Mouse (Mus musculus): ENCODE results near the gene Ifi206. TPM values are rescaled to one million over a fixed set of nuclear protein-coding genes. Genes with fewer than 3 reads are reported as not detected.

Ifi206 gene
- polyA plus RNA-seq, 1 experiment from 2014 or later, result 0.09 TPM

GRCm38 (mm10) chr1:173456139-173456754, 34.6 kb downstream of the Ifi206 start:
- ATAC-seq (ENCODE audit: insufficient number of reproducible peaks, insufficient read depth, low FRiP score, low read depth), result peak; percentile 72; the same call in 1 of the 2 replicates
- Histone ChIP-seq H3K27me3 (ENCODE audit: control insufficient read depth, insufficient read depth, low read length) (no peaks in the 10 kb centered on the region), H3K4me3 (ENCODE audit: low read depth, low read length) (no peak overlapping the region), H3K9me3 (ENCODE audit: control insufficient read depth, low read depth, low read length) (no peaks in the 10 kb centered on the region), H3K36me3 (ENCODE audit: control insufficient read depth, insufficient read depth, low read length) (no peaks in the 10 kb centered on the region), H3K4me2 (replicated peaks; ENCODE audit: low read depth, low read length) (no peak overlapping the region), H3K9ac (replicated peaks; ENCODE audit: low read depth, low read length) (no peak overlapping the region), H3K27ac (ENCODE audit: low read length) (no peak overlapping the region), H3K4me1 (ENCODE audit: control insufficient read depth, insufficient read depth, low read length) (no peaks in the 10 kb centered on the region)
- 50% methylated on average over 7 of the region's 7 CpGs for WGBS

- Histone ChIP-seq H3K27me3 (ENCODE audit: control insufficient read depth, insufficient read depth, low read length) (no peaks in the 10 kb centered on the region), H3K36me3 (ENCODE audit: control insufficient read depth, insufficient read depth, low read length) (no peaks in the 10 kb centered on the region), H3K4me3 (ENCODE audit: low read depth, low read length) (no peak overlapping the region), H3K27ac (ENCODE audit: low read length) (no peak overlapping the region), H3K4me1 (ENCODE audit: control insufficient read depth, insufficient read depth, low read length) (no peaks in the 10 kb centered on the region), H3K9ac (replicated peaks; ENCODE audit: low read depth, low read length) (no peak overlapping the region), H3K9me3 (ENCODE audit: control insufficient read depth, low read depth, low read length) (no peaks in the 10 kb centered on the region), H3K4me2 (replicated peaks; ENCODE audit: low read depth, low read length) (no peak overlapping the region)
- WGBS, result 86% methylated on average over 5 of the region's 5 CpGs
- no peak for ATAC-seq (ENCODE audit: insufficient number of reproducible peaks, insufficient read depth, low FRiP score, low read depth)
Observed at GRCm38 (mm10) chr1:173451665-173452064, 39.2 kb downstream of the Ifi206 start.

DNA sequence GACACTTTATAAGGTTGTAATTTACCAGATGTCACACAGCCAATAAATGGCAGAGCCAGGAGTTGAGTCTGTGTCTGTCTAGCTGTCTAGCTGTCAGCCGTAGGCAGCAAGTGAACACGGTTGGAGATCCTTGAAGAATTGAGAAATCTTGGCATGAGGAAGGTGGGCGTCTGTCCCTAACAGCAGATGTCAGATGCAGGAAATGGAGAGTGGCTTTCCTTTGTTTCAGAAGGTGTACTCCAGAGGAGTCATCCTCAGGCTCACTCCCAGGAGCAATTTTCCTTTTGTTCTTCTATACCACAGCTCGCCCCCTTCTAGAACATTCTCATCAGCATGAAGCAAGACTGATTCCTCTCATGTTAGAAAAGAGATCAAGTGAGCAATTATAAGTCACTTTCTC, 40.2 kb downstream of the Ifi206 start:
- WGBS, result 90% methylated on average over 4 of the region's 4 CpGs
- H3K4me3 ChIP-seq (ENCODE audit: low read depth, low read length), result no peak overlapping the region
- no peaks in the 10 kb centered on the region for H3K9me3 ChIP-seq (ENCODE audit: control insufficient read depth, low read depth, low read length)
- H3K27ac ChIP-seq (ENCODE audit: low read length), result no peak overlapping the region
- H3K4me1 ChIP-seq (ENCODE audit: control insufficient read depth, insufficient read depth, low read length), result no peaks in the 10 kb centered on the region
- no peak for ATAC-seq (ENCODE audit: insufficient number of reproducible peaks, insufficient read depth, low FRiP score, low read depth)
- no peak overlapping the region for H3K4me2 ChIP-seq (replicated peaks; ENCODE audit: low read depth, low read length)
- no peaks in the 10 kb centered on the region for H3K27me3 ChIP-seq (ENCODE audit: control insufficient read depth, insufficient read depth, low read length)
- H3K9ac ChIP-seq (replicated peaks; ENCODE audit: low read depth, low read length), result no peak overlapping the region
- no peaks in the 10 kb centered on the region for H3K36me3 ChIP-seq (ENCODE audit: control insufficient read depth, insufficient read depth, low read length)

DNA sequence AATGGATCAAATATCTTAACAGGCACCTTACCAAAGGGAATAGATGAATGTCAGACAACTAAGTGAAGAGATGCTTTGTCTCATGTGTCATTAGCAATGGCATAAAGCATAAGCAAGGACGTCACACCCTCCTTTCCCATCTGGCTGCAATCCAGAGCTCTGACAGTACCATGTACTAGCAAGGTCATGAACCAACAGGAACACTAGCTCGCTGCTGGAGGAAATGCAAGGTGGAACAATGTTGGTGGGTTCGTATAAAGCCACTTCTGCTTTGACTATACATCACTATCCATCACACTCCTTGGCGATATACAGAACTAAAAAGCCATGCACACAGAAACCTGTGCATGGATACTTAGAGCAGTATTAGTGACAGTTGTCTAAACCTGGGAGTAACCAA, 43.8 kb downstream of the Ifi206 start:
- no peak overlapping the region for H3K4me3 ChIP-seq (ENCODE audit: low read depth, low read length)
- no peaks in the 10 kb centered on the region for H3K27me3 ChIP-seq (ENCODE audit: control insufficient read depth, insufficient read depth, low read length)
- 50% methylated on average over 4 of the region's 4 CpGs for WGBS
- ATAC-seq (ENCODE audit: insufficient number of reproducible peaks, insufficient read depth, low FRiP score, low read depth), result no peak
- H3K4me2 ChIP-seq (replicated peaks; ENCODE audit: low read depth, low read length), result no peak overlapping the region
- no peak overlapping the region for H3K9ac ChIP-seq (replicated peaks; ENCODE audit: low read depth, low read length)
- H3K9me3 ChIP-seq (ENCODE audit: control insufficient read depth, low read depth, low read length), result no peaks in the 10 kb centered on the region
- no peaks in the 10 kb centered on the region for H3K36me3 ChIP-seq (ENCODE audit: control insufficient read depth, insufficient read depth, low read length)
- H3K4me1 ChIP-seq (ENCODE audit: control insufficient read depth, insufficient read depth, low read length), result no peaks in the 10 kb centered on the region
- H3K27ac ChIP-seq (ENCODE audit: low read length), result no peak overlapping the region

DNA sequence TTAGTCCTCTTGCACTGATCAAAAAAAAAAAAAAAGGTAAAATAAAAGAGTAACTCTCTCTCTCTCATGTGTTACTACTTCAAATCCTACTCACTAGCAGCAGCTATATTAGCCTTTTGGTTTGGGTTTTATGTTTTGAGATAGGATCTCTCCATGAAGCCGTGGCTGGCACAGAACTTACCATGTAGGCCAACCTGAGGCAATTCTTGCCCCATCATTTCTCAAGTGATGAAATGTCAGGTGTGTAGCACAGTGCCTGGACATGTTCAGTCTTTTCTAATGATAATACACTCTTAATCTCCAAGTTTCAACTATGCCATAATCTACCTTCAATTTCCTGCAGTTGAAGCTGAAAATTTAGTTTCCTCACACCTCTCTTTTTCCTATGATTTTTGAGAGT, 47.8 kb downstream of the Ifi206 start:
- 91% methylated on average over 1 of the region's 1 CpGs for WGBS
- Histone ChIP-seq H3K4me3 (ENCODE audit: low read depth, low read length) (no peak overlapping the region), H3K4me2 (replicated peaks; ENCODE audit: low read depth, low read length) (no peak overlapping the region), H3K27ac (ENCODE audit: low read length) (no peak overlapping the region), H3K9ac (replicated peaks; ENCODE audit: low read depth, low read length) (no peak overlapping the region), H3K36me3 (ENCODE audit: control insufficient read depth, insufficient read depth, low read length) (no peaks in the 10 kb centered on the region), H3K27me3 (ENCODE audit: control insufficient read depth, insufficient read depth, low read length) (no peaks in the 10 kb centered on the region), H3K4me1 (ENCODE audit: control insufficient read depth, insufficient read depth, low read length) (no peaks in the 10 kb centered on the region), H3K9me3 (ENCODE audit: control insufficient read depth, low read depth, low read length) (no peaks in the 10 kb centered on the region)
- ATAC-seq (ENCODE audit: insufficient number of reproducible peaks, insufficient read depth, low FRiP score, low read depth), result no peak

DNA sequence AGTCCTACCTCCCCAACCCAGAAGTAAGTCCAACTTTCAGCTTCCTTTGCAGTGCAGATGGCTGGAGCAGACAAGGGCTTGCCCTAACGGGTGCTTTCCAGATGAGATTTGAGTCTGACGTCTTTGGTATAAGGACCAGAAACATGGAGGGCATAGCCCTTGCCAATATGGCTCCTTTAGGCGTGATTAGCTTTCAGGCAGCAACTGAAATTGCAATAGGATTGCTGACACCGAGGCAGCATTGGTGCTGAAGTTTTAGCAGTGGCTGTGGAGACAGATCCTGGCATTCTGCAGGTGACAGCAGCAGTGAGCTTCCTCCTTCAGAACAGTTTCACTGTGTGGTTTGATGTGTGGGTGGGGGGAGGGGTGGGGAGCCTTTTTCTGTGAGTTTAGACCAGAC, 49.6 kb downstream of the Ifi206 start:
- 67% methylated on average over 4 of the region's 4 CpGs for WGBS
- no peaks in the 10 kb centered on the region for H3K36me3 ChIP-seq (ENCODE audit: control insufficient read depth, insufficient read depth, low read length)
- no peaks in the 10 kb centered on the region for H3K4me1 ChIP-seq (ENCODE audit: control insufficient read depth, insufficient read depth, low read length)
- no peak overlapping the region for H3K4me2 ChIP-seq (replicated peaks; ENCODE audit: low read depth, low read length)
- H3K9me3 ChIP-seq (ENCODE audit: control insufficient read depth, low read depth, low read length), result no peaks in the 10 kb centered on the region
- no peak for ATAC-seq (ENCODE audit: insufficient number of reproducible peaks, insufficient read depth, low FRiP score, low read depth)
- no peak overlapping the region for H3K4me3 ChIP-seq (ENCODE audit: low read depth, low read length)
- no peak overlapping the region for H3K27ac ChIP-seq (ENCODE audit: low read length)
- no peak overlapping the region for H3K9ac ChIP-seq (replicated peaks; ENCODE audit: low read depth, low read length)
- H3K27me3 ChIP-seq (ENCODE audit: control insufficient read depth, insufficient read depth, low read length), result no peaks in the 10 kb centered on the region

GRCm38 (mm10) chr1:173440681-173441080, 50.2 kb downstream of the Ifi206 start:
- WGBS, result 60% methylated on average over 1 of the region's 1 CpGs
- H3K4me2 ChIP-seq (replicated peaks; ENCODE audit: low read depth, low read length), result no peak overlapping the region

GRCm38 (mm10) chr1:173437161-173437953, 53.5 kb downstream of the Ifi206 start:
- ATAC-seq (ENCODE audit: insufficient number of reproducible peaks, insufficient read depth, low FRiP score, low read depth), result no peak
- Histone ChIP-seq H3K4me2 (replicated peaks; ENCODE audit: low read depth, low read length) (no peak overlapping the region), H3K36me3 (ENCODE audit: control insufficient read depth, insufficient read depth, low read length) (no peaks in the 10 kb centered on the region), H3K4me3 (ENCODE audit: low read depth, low read length) (no peak overlapping the region), H3K27me3 (ENCODE audit: control insufficient read depth, insufficient read depth, low read length) (no peaks in the 10 kb centered on the region), H3K4me1 (ENCODE audit: control insufficient read depth, insufficient read depth, low read length) (no peaks in the 10 kb centered on the region), H3K9ac (replicated peaks; ENCODE audit: low read depth, low read length) (no peak overlapping the region), H3K27ac (ENCODE audit: low read length) (no peak overlapping the region), H3K9me3 (ENCODE audit: control insufficient read depth, low read depth, low read length) (no peaks in the 10 kb centered on the region)
- WGBS, result 69% methylated on average over 6 of the region's 6 CpGs

More at GRCm38 (mm10) chr1:173440681-173441080, 50.2 kb downstream of the Ifi206 start:
- Histone ChIP-seq H3K4me1 (ENCODE audit: control insufficient read depth, insufficient read depth, low read length) (no peaks in the 10 kb centered on the region), H3K36me3 (ENCODE audit: control insufficient read depth, insufficient read depth, low read length) (no peaks in the 10 kb centered on the region), H3K27ac (ENCODE audit: low read length) (no peak overlapping the region), H3K27me3 (ENCODE audit: control insufficient read depth, insufficient read depth, low read length) (no peaks in the 10 kb centered on the region), H3K9me3 (ENCODE audit: control insufficient read depth, low read depth, low read length) (no peaks in the 10 kb centered on the region), H3K9ac (replicated peaks; ENCODE audit: low read depth, low read length) (no peak overlapping the region), H3K4me3 (ENCODE audit: low read depth, low read length) (no peak overlapping the region)
- ATAC-seq (ENCODE audit: insufficient number of reproducible peaks, insufficient read depth, low FRiP score, low read depth), result no peak
